Mouse (Mus musculus) cerebellum, postnatal 10 days (tissue): Measurements from ENCODE around the gene Ceacam19.

Experiments
- DNase-seq, 2 experiments: peaks; one replicate each; pipeline ENCODE4 v3.0.0; 2021; ENCODE audit warnings: mixed read lengths in 2 of 2

Ceacam19 gene

GRCm38 (mm10) chr7:19876781-19877425, 10.9 kb downstream of the Ceacam19 start:
- no peak for DNase-seq

GRCm38 (mm10) chr7:19875948-19876682, 11.7 kb downstream of the Ceacam19 start:
- peak; percentile 59 to 71 for DNase-seq

GRCm38 (mm10) chr7:19871943-19872601, 15.7 kb downstream of the Ceacam19 start:
- no peak for DNase-seq

- no peak for DNase-seq
These were observed 16.6 kb downstream of the Ceacam19 start for GRCm38 (mm10) chr7:19871137-19871621.

GRCm38 (mm10) chr7:19867751-19868399, 19.9 kb downstream of the Ceacam19 start:
- no peak for DNase-seq

GRCm38 (mm10) chr7:19866490-19866889, 21.3 kb downstream of the Ceacam19 start:
- DNase-seq, result no peak

- no peak for DNase-seq
These were observed 22.3 kb downstream of the Ceacam19 start for GRCm38 (mm10) chr7:19865246-19866036.

GRCm38 (mm10) chr7:19864241-19864640, 23.5 kb downstream of the Ceacam19 start:
- DNase-seq, result no peak

GRCm38 (mm10) chr7:19861199-19861598, 26.6 kb downstream of the Ceacam19 start, which contains the start of gene Ceacam16:
Gene Ceacam16, minus strand, starts transcription at chr7:19861299.
- no peak for DNase-seq

GRCm38 (mm10) chr7:19859740-19860139, 28.0 kb downstream of the Ceacam19 start:
- DNase-seq, result no peak

- no peak for DNase-seq
These were observed 31.5 kb downstream of the Ceacam19 start for GRCm38 (mm10) chr7:19856283-19856682.

GRCm38 (mm10) chr7:19855663-19856062, 32.1 kb downstream of the Ceacam19 start:
- no peak for DNase-seq

- DNase-seq, result no peak
These were observed 34.2 kb downstream of the Ceacam19 start for GRCm38 (mm10) chr7:19853526-19853925.

- DNase-seq, result peak; percentile 17 to 43
These were observed 35.8 kb downstream of the Ceacam19 start, which contains the start of gene Gm19345 for GRCm38 (mm10) chr7:19851858-19852570. Gene Gm19345, plus strand, starts transcription at chr7:19852003.

- no peak for DNase-seq
These were observed 43.1 kb downstream of the Ceacam19 start for GRCm38 (mm10) chr7:19844521-19845171.

- DNase-seq, result peak; percentile 75 to 80
These were observed 44.2 kb downstream of the Ceacam19 start for GRCm38 (mm10) chr7:19843561-19843960.

- no peak for DNase-seq
These were observed 44.8 kb downstream of the Ceacam19 start for GRCm38 (mm10) chr7:19842885-19843504.

GRCm38 (mm10) chr7:19841686-19842413, 45.9 kb downstream of the Ceacam19 start:
- DNase-seq, result no peak

- no peak for DNase-seq
These were observed 46.8 kb downstream of the Ceacam19 start for GRCm38 (mm10) chr7:19840936-19841335.

- no peak for DNase-seq
These were observed 47.4 kb downstream of the Ceacam19 start for GRCm38 (mm10) chr7:19840371-19840770.
